Mouse (Mus musculus) thymus, postnatal 0 days (tissue): Measurements from ENCODE around the gene Msx3. TPM values are rescaled to one million over a fixed set of nuclear protein-coding genes. Genes with fewer than 3 reads are reported as not detected.
A peak's percentile ranks its signal among the peaks of the same experiment; 100 is the strongest.

ENCODE experiments used
- DNase-seq: peaks from one replicate; pipeline ENCODE4 v3.0.0-alpha.2; 2015; ENCODE audit warnings: low spot score
- polyA plus RNA-seq: library from polyadenylated mRNA; unstranded; fragments of >200 nt; fragmentation: Nextera tagmentation; extraction: Ambion mirVana; gene quantifications from 2 replicates; pipeline ENCODE4 v1.2.1, GENCODE M21; 2015

The Msx3 gene
- 0.21 and 0.25 TPM in 2 replicates for polyA plus RNA-seq

GRCm38 (mm10) chr7:140048361-140049114, at the start of gene Msx3:
TSS of gene Msx3 (minus strand) at chr7:140049089.
- no peak for DNase-seq

GRCm38 (mm10) chr7:140098466-140098865, 49.6 kb upstream of the Msx3 start:
- no peak for DNase-seq

- DNase-seq = no peak
Measured at GRCm38 (mm10) chr7:140096055-140096454, 47.2 kb upstream of the Msx3 start.

GRCm38 (mm10) chr7:140095556-140095955, 46.7 kb upstream of the Msx3 start:
- no peak for DNase-seq

- no peak for DNase-seq
Measured at GRCm38 (mm10) chr7:140094954-140095353, 46.1 kb upstream of the Msx3 start.

- no peak for DNase-seq
Measured at GRCm38 (mm10) chr7:140092924-140093528, 44.1 kb upstream of the Msx3 start, which contains the start of gene Prap1. TSS of gene Prap1 (plus strand) at chr7:140093395.

- DNase-seq = no peak
Measured at GRCm38 (mm10) chr7:140090601-140091000, 41.7 kb upstream of the Msx3 start.

GRCm38 (mm10) chr7:140082242-140082678, 33.4 kb upstream of the Msx3 start, which contains the start of gene Caly:
TSS of gene Caly (minus strand) at chr7:140082548.
- DNase-seq = peak; percentile 51

- no peak for DNase-seq
Measured at GRCm38 (mm10) chr7:140081408-140082241, 32.7 kb upstream of the Msx3 start.

GRCm38 (mm10) chr7:140080503-140081156, 31.7 kb upstream of the Msx3 start:
- peak; percentile 41 for DNase-seq

GRCm38 (mm10) chr7:140078711-140079110, 29.8 kb upstream of the Msx3 start:
- peak; percentile 79 for DNase-seq

- no peak for DNase-seq
Measured at GRCm38 (mm10) chr7:140077698-140078097, 28.8 kb upstream of the Msx3 start.

GRCm38 (mm10) chr7:140070042-140070711, 21.3 kb upstream of the Msx3 start:
- no peak for DNase-seq

- no peak for DNase-seq
Measured at GRCm38 (mm10) chr7:140067397-140067796, 18.5 kb upstream of the Msx3 start.

- DNase-seq = peak; percentile 78
Measured at GRCm38 (mm10) chr7:140063092-140063491, 14.2 kb upstream of the Msx3 start.

- no peak for DNase-seq
Measured at GRCm38 (mm10) chr7:140062307-140062706, 13.4 kb upstream of the Msx3 start.

GRCm38 (mm10) chr7:140061832-140062130, 12.9 kb upstream of the Msx3 start:
- no peak for DNase-seq

GRCm38 (mm10) chr7:140060936-140061831, 12.3 kb upstream of the Msx3 start:
- DNase-seq = no peak

GRCm38 (mm10) chr7:140059601-140060000, 10.7 kb upstream of the Msx3 start:
- DNase-seq = no peak

- DNase-seq = no peak
Measured at GRCm38 (mm10) chr7:140058528-140058927, 9.6 kb upstream of the Msx3 start.
